12 mouse cellular contexts compared by ENCODE assay signal in the genomic region with DNA sequence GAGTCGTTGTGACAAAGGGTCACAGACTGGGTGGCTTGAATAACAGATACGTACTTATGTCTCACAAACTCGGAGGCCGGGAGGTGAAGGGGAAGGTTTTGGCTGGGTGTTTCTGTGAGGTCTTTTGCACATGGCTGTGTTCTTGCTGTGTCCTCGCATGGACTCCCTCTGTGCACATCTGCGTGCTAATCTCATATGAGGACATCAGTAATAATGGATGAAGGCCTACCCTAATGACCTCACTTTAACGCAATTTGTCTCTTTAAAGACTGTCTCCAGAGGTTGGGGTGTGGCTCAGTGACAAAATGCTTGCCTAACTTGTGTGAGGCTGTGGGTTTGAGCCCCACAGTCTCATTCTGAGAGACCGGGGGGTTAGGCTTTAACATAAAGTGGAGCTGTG.
"Had no signal": no experiment of that assay in that cellular context is flagged by ENCODE, and none has a peak within 500 bp of the region (broad histone marks: within the 10 kb centered on the region; RNA-seq: fewer than 3 reads in every experiment).

No protein-coding gene starts in this region.

- DNase-seq: kidney, adult 2 months; kidney, postnatal 25 days; layer of hippocampus, adult 9-11 months; liver; lung, adult 18-20 months; lung, postnatal 10 days; lung, postnatal 36 days; right cerebral cortex, adult 18-20 months; right cerebral cortex, postnatal 14 days; right cerebral cortex, postnatal 4 days; spleen, adult 18-20 months; thymus, postnatal 25 days had no signal
